ENCODE assay signal across 18 mouse cellular contexts in genomic region chr9:83893073-83893472, GRCm38 (mm10). TPM values are rescaled to one million over a fixed set of nuclear protein-coding genes. Genes with fewer than 3 reads are reported as not detected.
DNase-seq lines count a peak whose midpoint lies in the region; ATAC-seq and TF ChIP-seq lines count a peak whose summit lies in the region.
"Had no signal": no experiment of that assay in that cellular context is flagged by ENCODE, and none has a peak within 500 bp of the region (broad histone marks: within the 10 kb centered on the region; RNA-seq: fewer than 3 reads in every experiment).

No protein-coding gene starts in this region.

- no peaks in the 10 kb centered on the region for H3K36me3 ChIP-seq in liver, postnatal 0 days (replicated peaks; ENCODE audit: insufficient read depth, low read length)
- no peaks in the 10 kb centered on the region for H3K36me3 ChIP-seq in liver, embryonic 12.5 days
- H3K36me3 ChIP-seq in forebrain, embryonic 11.5 days (ENCODE audit: control insufficient read depth, insufficient read depth, low read length), result no peaks in the 10 kb centered on the region
- H3K36me3 ChIP-seq: embryonic facial prominence, embryonic 13.5 days; G1E; heart, embryonic 13.5 days; hindbrain, embryonic 15.5 days had no signal

- 62% methylated on average over 8 of the region's 8 CpGs for WGBS in liver, postnatal 0 days (ENCODE audit: insufficient replicate concordance)
- WGBS in liver, embryonic 12.5 days (ENCODE audit: insufficient replicate concordance), result 59% methylated on average over 8 of the region's 8 CpGs
- WGBS in forebrain, embryonic 11.5 days, result 83% methylated on average over 8 of the region's 8 CpGs

- H3K9ac ChIP-seq in liver, postnatal 0 days (replicated peaks), result no peak overlapping the region
- H3K9ac ChIP-seq in liver, embryonic 12.5 days, result no peak overlapping the region
- H3K9ac ChIP-seq in forebrain, embryonic 11.5 days (ENCODE audit: low read length), result no peak overlapping the region
- H3K9ac ChIP-seq: embryonic facial prominence, embryonic 13.5 days; forebrain, embryonic 13.5 days; forebrain, postnatal 0 days; heart, embryonic 13.5 days; hindbrain, embryonic 15.5 days had no signal

- no peaks in the 10 kb centered on the region for H3K9me3 ChIP-seq in liver, postnatal 0 days (ENCODE audit: low read length)
- no peaks in the 10 kb centered on the region for H3K9me3 ChIP-seq in liver, embryonic 12.5 days (replicated peaks)
- no peaks in the 10 kb centered on the region for H3K9me3 ChIP-seq in forebrain, embryonic 11.5 days (ENCODE audit: control insufficient read depth, low read length)
- H3K9me3 ChIP-seq: embryonic facial prominence, embryonic 13.5 days; forebrain, embryonic 13.5 days; G1E; heart, embryonic 13.5 days; hindbrain, embryonic 15.5 days had no signal

- H3K27me3 ChIP-seq in liver, postnatal 0 days (ENCODE audit: insufficient read depth, low read length), result no peaks in the 10 kb centered on the region
- H3K27me3 ChIP-seq in liver, embryonic 12.5 days (replicated peaks), result no peaks in the 10 kb centered on the region
- H3K27me3 ChIP-seq in forebrain, embryonic 11.5 days (ENCODE audit: control insufficient read depth, insufficient read depth, low read length), result no peaks in the 10 kb centered on the region
- H3K27me3 ChIP-seq: embryonic facial prominence, embryonic 13.5 days; forebrain, embryonic 13.5 days; heart, embryonic 13.5 days; hindbrain, embryonic 15.5 days had no signal

- no peak for TF ChIP-seq EP300 in liver, postnatal 0 days (IDR thresholded peaks at IDR 0.05; ENCODE audit: low read depth)

- intact Hi-C loops in left cerebral cortex, adult 2 months (cut with DNase I), result no loop called here

- peak overlapping the region; percentile 59 for H3K27ac ChIP-seq in liver, postnatal 0 days (ENCODE audit: low read depth)
- H3K27ac ChIP-seq in liver, embryonic 12.5 days, result no peak overlapping the region
- no peak overlapping the region for H3K27ac ChIP-seq in forebrain, embryonic 11.5 days (ENCODE audit: low read depth, low read length)
- no peak overlapping the region for H3K27ac ChIP-seq in left cerebral cortex, adult 2 months
- H3K27ac ChIP-seq: embryonic facial prominence, embryonic 13.5 days; forebrain, embryonic 13.5 days; heart, embryonic 13.5 days; hindbrain, embryonic 15.5 days had no signal

- peaks cover 13% of the 10 kb centered on the region for H3K4me1 ChIP-seq in liver, postnatal 0 days (ENCODE audit: insufficient read depth)
- H3K4me1 ChIP-seq in liver, embryonic 12.5 days, result no peaks in the 10 kb centered on the region
- no peaks in the 10 kb centered on the region for H3K4me1 ChIP-seq in forebrain, embryonic 11.5 days (replicated peaks; ENCODE audit: control insufficient read depth, insufficient read depth, low read length)
- H3K4me1 ChIP-seq: forebrain, embryonic 13.5 days; heart, embryonic 13.5 days; hindbrain, embryonic 15.5 days had no signal

- no peak for ATAC-seq in liver, postnatal 0 days
- ATAC-seq in liver, embryonic 12.5 days, result no peak
- ATAC-seq in forebrain, embryonic 11.5 days (replicated peaks; ENCODE audit: low FRiP score), result no peak
- ATAC-seq: forebrain, embryonic 13.5 days; forebrain, postnatal 0 days had no signal

- no peak for TF ChIP-seq CTCF in liver, postnatal 0 days (IDR thresholded peaks at IDR 0.05; ENCODE audit: low read depth)
- TF ChIP-seq CTCF in left cerebral cortex, adult 2 months (IDR thresholded peaks at IDR 0.05), result no peak

- no peak overlapping the region for H3K4me3 ChIP-seq in liver, postnatal 0 days (ENCODE audit: low read depth, low read length)
- no peak overlapping the region for H3K4me3 ChIP-seq in liver, embryonic 12.5 days
- H3K4me3 ChIP-seq in forebrain, embryonic 11.5 days (ENCODE audit: low read depth, low read length), result no peak overlapping the region
- H3K4me3 ChIP-seq in left cerebral cortex, adult 2 months, result no peak overlapping the region
- H3K4me3 ChIP-seq: embryonic facial prominence, embryonic 13.5 days; forebrain, embryonic 13.5 days; heart, embryonic 13.5 days; hindbrain, embryonic 15.5 days had no signal

- H3K4me2 ChIP-seq in liver, postnatal 0 days (ENCODE audit: low read depth, low read length), result no peak overlapping the region
- H3K4me2 ChIP-seq in liver, embryonic 12.5 days, result no peak overlapping the region
- no peak overlapping the region for H3K4me2 ChIP-seq in forebrain, embryonic 11.5 days (ENCODE audit: low read depth, low read length, severe bottlenecking)
- H3K4me2 ChIP-seq: embryonic facial prominence, embryonic 13.5 days; forebrain, embryonic 13.5 days; heart, embryonic 13.5 days; hindbrain, embryonic 15.5 days had no signal

- no peak for DNase-seq in liver, postnatal 0 days
- peak; percentile 77 for DNase-seq in CD4-positive, CD25-positive, alpha-beta regulatory T cell, adult 2 months (ENCODE audit: low read depth, low spot score)
- peak; percentile 64 for DNase-seq in induced T-regulatory cell, adult 2 months (ENCODE audit: low read depth)
- no peak for DNase-seq in kidney, postnatal 25 days
- DNase-seq in forebrain, embryonic 11.5 days (ENCODE audit: low spot score), result no peak
- no peak for DNase-seq in left cerebral cortex, adult 2 months (ENCODE audit: extremely low spot score in 1 of 2, low spot score in 2 of 2)
- DNase-seq: cerebellum, adult 18-20 months; cerebellum, adult 9-11 months; cerebellum, postnatal 36 days; forebrain, postnatal 0 days; gastrocnemius, postnatal 14 days; heart, postnatal 36 days had no signal

RNA-seq across cellular contexts. Expression of gene Bckdhb, which starts 31.9 kb away (rescaled TPM):
- 123 and 134 TPM in 2 replicates for polyA plus RNA-seq in liver, postnatal 0 days (2015; fragmentation: Nextera tagmentation; extraction: Ambion mirVana)
- polyA plus RNA-seq in liver, embryonic 12.5 days (2016; fragmentation: Nextera tagmentation; extraction: Ambion mirVana), result 22.4 and 24.2 TPM in 2 replicates
- polyA plus RNA-seq in forebrain, embryonic 11.5 days (2014; fragmentation: Nextera tagmentation; extraction: Ambion mirVana), result 55.2 and 63.7 TPM in 2 replicates
- total RNA-seq in left cerebral cortex, adult 2 months (2021), result 10 to 100 TPM; 39.7 to 41.9 TPM

RNA-seq across cellular contexts. Expression of gene Ttk, which starts 58.6 kb away (rescaled TPM):
- polyA plus RNA-seq in liver, postnatal 0 days (2015; fragmentation: Nextera tagmentation; extraction: Ambion mirVana), result 5.5 and 6.0 TPM in 2 replicates
- polyA plus RNA-seq in liver, embryonic 12.5 days (2016; fragmentation: Nextera tagmentation; extraction: Ambion mirVana), result 25.0 and 26.4 TPM in 2 replicates
- polyA plus RNA-seq in forebrain, embryonic 11.5 days (2014; fragmentation: Nextera tagmentation; extraction: Ambion mirVana), result 54.1 and 59.9 TPM in 2 replicates
- total RNA-seq in left cerebral cortex, adult 2 months (2021), result under 1 TPM; 0.49 to 0.72 TPM

Comparison
In these comparisons a context has a peak if more than half of its experiments do, and no peak if none do; other contexts are left out.
1. DNase-seq: peak in CD4-positive, CD25-positive, alpha-beta regulatory T cell, adult 2 months (single experiment) and induced T-regulatory cell, adult 2 months (single experiment); none in liver, postnatal 0 days (single experiment), kidney, postnatal 25 days (0 of 2), forebrain, embryonic 11.5 days (single experiment) and left cerebral cortex, adult 2 months (0 of 2).